Mouse (Mus musculus) spleen, adult 2 months (tissue): ENCODE measurements around the gene Wdr20.

ENCODE experiments used
- CTCF ChIP-seq: fragments of 200-500 bp; IDR thresholded peaks from 2 replicates; pipeline ENCODE4 v1.5.1; 2011; ENCODE audit warnings: mild to moderate bottlenecking, inconsistent platforms; ENCODE audit not compliant: insufficient read depth, insufficient read length, insufficient replicate concordance; ENCODE audit errors: extremely low read depth
- POLR2A ChIP-seq: fragments of 200-500 bp; IDR thresholded peaks from 2 replicates; pipeline ENCODE4 v1.6.1; 2011; ENCODE audit warnings: low read depth, low read length, inconsistent platforms

GRCm38 (mm10) chr12:110828908-110829307, 91.2 kb downstream of the Wdr20 start:
- no peak for TF ChIP-seq CTCF
- no peak for TF ChIP-seq POLR2A
